Mouse (Mus musculus) hindlimb bud, embryonic 11.5 days (tissue): ENCODE measurements at regions not wholly inside any gene's neighbourhood (a gene's known extent, or its start where the extent isn't known, plus 50 kb on each side); places are given as distances from the start of the nearest gene placed in this dataset.
A peak's percentile ranks its signal among the peaks of the same experiment; 100 is the strongest.

Experiments used
- DNase-seq: peaks from one replicate; pipeline ENCODE4 v3.0.0-alpha.2; 2012; ENCODE audit warnings: low read depth, low spot score; ENCODE audit errors: extremely low spot score

DNA sequence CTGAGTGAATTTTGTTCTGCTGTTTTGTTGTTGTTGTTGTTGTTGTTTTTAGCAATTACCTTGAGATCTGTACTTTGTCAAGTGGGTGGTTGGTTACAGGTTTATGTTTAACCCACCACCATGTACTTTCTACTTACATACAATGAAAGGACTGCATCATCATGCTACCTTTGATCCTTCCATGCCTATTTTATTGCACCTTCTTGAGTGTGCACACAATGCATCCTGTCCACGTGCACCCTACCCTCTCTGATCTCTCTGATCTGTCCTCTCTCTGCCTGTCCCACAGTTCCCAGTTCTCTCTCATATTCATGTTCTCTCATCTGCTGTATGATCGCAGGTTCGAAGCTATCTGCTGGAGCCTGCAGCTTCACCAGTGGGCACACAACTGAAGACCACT lies 59.9 kb upstream of the Gas1 start:
- DNase-seq = no peak

DNA sequence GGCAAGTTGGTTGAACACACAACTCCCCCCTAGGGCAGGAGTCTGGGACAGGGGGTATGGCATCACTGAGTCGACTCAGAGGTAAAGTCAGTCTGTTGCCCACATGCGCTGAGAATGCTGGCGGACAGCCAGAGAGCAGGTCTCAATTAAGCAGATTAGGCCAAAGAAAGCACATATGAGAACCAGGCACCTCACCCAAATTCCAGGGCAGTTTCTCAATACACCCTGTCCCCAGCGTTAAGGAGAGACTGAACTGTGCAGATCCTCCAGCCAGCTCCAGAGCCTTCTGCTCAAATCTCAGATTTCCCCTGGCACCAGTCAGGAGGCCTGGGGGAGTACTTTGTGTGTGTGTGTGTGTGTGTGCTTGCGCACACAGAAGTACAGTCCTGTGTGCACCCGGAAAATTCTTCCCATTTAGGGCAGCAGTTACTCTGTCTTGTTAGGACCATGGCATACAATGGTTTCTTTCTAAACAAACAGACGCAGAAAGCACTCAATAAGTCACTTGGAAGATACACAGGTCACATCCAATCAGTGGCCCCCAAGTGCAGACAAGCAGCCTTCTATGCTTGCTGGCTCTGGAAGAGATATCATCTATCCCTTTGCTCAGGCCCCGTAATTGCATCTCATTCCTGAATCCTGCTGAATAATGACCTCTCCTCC lies 65.4 kb upstream of the Gas1 start:
- DNase-seq = no peak

- DNase-seq = no peak
Measured at GRCm38 (mm10) chr13:60243110-60243481, 65.9 kb upstream of the Gas1 start.

- DNase-seq = no peak
Measured at GRCm38 (mm10) chr13:60255162-60255561, 78.0 kb upstream of the Gas1 start.

DNA sequence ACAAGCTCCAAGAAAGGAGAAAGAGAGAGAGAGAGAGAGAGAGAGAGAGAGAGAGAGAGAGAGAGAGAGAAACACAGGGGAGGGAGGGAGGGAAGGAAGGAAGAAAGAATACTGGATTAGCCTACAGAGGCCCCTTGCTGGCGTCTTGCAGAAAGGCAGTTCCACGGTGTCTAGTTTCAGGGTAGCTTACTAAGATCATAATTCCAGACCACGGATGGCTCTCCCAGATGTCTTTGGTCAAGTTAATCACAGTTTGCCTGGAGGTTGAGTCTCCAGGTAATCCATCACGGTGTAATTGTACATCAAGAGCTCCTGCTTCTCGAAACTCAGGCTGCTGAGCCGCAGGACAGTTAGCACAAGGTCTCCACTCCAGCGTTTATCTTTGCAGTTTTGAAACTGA lies 78.5 kb upstream of the Gas1 start:
- DNase-seq = no peak

DNA sequence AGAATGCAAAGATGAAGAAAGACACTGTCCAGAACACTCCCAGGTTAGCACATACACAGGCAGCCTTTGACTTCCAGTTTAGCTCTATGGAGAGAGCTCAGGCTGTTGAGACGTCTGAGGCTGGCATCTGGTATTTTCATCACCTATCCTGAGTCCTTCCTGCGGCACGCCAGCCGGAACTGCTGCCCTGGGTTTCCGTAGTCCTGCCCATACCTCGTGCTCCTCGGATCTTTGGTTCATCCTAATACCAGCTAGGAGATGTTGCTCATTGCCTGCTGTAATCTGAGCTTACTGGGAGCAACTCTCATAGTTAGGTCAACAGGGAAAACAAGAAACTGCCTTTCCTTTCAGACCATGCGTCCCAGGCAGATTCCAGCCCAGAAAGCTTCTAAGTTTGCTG lies 79.8 kb upstream of the Gas1 start:
- DNase-seq = no peak

- no peak for DNase-seq
Measured at GRCm38 (mm10) chr13:60257878-60258277, 80.7 kb upstream of the Gas1 start.

- DNase-seq = no peak
Measured at GRCm38 (mm10) chr13:60262449-60263028, 85.4 kb upstream of the Gas1 start.

- DNase-seq = no peak
Measured at GRCm38 (mm10) chr13:60264504-60264903, 87.3 kb upstream of the Gas1 start.

GRCm38 (mm10) chr13:60267557-60267956 lies 90.4 kb upstream of the Gas1 start:
- peak; percentile 82 for DNase-seq

DNA sequence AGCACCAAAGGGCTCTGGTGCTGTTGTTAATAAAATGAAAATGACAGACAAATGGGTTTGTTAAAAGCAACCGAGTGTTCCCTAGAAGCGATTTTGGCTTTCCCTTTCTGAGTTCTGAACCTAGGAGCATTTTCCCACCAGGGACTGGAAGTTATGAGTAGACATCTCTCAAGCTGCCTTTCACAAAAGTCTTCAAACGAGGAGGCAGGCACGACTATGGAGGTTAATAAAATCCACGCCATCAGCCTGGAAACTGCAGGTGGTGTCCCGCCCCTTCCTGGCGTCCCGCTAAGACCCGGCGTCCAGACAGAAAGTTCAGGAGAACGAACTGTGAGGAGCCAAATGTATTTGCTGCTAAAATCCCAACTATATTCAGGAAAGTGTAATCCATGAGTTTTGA lies 91.1 kb upstream of the Gas1 start:
- no peak for DNase-seq

DNA sequence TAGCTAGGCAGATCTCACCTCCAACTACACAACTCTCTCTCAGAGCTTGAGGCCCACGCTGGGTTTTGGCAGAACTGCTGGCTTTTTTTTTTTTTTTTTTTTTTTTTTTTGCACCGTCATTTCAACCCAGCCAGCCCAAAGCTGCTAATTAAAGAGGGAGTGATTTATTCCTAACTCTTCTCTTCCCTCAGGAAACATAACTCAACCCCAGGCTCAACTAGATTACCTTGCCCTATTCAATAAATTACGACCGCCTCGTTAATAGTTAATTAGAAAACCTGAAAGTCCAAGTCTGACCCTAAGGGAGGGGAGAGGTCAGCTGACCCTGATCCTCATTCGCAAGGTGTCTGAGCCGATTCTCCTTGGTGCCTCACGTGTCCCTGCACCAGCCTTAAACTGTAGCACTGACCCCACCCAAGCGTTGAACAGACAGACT lies 92.3 kb upstream of the Gas1 start:
- peak; percentile 77 for DNase-seq

DNA sequence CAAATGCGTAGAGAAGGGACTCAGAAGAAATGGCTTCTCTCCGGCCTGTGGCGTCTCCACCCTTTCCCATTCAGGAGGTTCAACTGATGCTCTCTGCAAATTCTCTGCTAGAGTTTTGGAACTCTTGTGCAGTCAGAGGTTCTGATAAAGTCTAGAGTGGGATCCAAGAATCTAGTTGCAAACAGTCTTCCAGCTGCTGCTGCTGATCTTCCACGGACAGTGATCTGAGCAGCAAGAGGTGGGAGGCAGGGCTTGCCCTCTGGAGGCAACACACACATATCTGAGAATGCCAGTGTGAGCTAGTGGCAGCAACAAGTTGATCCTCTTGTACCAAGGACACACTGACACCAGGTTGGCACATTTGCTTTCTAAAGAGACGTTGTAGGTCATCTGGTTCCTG lies 93.4 kb upstream of the Gas1 start:
- no peak for DNase-seq

DNA sequence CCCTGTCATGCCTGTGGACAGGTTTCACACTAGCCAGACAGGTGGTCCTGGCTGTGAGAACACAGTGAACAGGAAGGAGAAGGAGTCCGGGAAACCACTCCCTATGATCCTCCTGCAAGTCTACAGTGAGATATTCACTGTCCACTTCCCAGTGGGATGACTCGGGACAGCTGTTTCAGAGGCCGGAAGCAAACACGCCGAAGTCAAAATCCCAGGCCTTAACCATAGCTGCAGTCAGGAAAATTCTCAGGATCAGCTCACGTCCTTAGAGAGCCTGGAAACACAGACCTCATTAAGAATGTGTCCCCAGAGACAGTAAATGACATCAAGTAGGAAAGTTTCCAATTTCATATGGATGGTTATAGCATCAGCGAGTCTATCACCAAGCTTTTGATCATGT lies 96.2 kb upstream of the Gas1 start:
- DNase-seq = no peak

DNA sequence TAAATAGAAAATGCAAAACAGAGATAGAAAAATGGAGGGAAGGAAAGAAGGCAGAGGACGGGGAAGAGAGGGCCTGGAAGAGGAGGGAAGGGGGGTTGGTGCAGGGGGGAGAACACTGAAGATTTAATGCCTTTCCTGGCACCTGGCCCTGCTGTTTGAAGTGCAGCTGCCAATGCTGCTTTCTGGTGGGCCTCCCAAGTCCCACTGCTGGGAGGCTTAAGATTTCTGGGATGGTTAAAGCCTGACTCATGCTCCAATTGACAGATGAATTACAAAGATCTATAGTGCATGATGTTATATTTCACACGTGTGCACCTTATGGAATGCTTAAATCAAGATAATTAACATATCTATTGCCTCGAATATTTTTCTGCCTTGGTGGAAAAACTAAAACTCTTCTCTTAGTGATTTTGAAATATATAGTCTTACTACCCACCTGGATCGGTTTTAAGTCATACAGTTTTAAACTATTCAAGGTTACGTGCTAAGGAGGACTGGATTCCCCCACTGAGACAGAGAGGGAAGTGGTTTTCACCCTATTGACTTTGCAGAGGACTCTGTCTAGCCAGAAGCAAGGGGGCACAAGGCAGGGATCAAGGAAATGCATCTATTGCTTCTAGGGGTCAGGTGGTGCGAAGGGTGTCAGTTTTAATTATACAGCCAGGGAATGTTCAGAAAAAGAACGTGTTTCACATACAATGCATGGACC lies 105.5 kb upstream of the Gas1 start:
- peak; percentile 26 for DNase-seq

DNA sequence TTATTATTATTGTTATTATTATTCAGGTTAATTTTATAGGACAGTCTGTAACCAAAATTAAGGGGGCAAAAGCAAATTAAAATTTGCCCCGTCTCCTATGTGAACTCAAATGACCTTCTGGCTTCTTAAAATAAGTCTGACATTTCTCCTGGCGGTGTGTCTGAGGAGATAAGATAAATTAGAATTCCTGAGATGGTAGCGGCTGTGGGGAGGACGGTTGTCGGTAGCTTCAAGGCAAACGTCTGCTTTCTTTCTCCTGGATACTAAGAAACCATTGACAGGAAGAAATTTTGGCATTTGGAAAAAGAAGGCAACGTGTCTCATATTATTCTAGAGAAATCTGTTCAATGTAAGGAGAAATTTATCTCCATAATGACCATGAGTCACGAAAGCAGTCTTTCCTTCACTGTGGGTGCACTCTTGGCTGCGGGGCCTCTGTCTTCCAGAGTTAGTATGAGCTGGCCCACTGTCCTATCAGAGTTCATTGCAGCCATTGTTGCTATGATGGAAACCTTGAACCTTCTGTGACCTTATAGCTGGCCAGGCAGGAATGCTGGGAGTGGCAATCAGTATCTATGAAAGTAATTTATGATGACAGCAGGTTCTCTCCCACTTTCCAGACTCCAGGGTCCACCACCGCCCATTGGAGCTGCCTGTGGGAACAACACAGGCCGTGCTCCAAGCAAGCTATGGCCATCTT lies 109.5 kb upstream of the Gas1 start:
- DNase-seq = no peak

DNA sequence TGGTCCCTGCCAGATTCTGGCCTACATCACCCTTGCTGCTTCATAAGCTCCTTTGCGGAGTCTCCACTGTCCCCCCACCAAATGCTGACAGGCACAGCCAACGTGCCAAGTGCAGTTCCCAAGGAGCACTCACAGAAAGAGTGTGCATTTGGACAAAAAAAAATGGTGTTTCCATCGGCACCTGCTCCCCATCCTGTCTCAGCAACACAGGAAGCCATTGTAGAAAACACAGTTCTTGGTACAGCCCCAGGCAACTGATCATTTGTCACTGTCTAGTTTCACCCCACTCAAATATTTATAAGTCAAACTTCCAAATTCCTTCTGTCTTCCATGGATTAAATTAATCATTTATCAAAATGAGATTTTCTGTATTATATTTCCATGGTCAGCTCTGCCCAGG lies 112.5 kb upstream of the Gas1 start:
- no peak for DNase-seq

DNA sequence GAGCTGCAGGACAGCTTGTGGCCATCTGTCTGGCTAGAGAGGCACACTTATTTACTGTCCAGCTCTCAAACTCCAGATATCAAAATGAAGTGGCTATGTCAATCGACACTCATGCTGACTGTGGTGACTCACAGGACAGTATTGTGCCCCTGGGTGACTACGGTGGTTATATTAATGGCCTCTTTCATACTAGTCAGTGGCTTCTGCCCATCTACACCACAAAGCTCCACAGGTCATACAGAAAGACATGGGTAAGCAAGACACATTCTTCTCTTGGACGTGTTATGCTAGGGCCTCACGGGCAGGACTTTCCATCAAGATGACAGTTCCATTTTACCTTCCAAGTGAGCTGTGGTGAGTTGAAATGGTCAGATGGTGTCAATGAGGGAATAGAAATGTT lies 113.7 kb upstream of the Gas1 start:
- no peak for DNase-seq

- no peak for DNase-seq
Measured at GRCm38 (mm10) chr13:60291344-60291743, 114.2 kb upstream of the Gas1 start.

DNA sequence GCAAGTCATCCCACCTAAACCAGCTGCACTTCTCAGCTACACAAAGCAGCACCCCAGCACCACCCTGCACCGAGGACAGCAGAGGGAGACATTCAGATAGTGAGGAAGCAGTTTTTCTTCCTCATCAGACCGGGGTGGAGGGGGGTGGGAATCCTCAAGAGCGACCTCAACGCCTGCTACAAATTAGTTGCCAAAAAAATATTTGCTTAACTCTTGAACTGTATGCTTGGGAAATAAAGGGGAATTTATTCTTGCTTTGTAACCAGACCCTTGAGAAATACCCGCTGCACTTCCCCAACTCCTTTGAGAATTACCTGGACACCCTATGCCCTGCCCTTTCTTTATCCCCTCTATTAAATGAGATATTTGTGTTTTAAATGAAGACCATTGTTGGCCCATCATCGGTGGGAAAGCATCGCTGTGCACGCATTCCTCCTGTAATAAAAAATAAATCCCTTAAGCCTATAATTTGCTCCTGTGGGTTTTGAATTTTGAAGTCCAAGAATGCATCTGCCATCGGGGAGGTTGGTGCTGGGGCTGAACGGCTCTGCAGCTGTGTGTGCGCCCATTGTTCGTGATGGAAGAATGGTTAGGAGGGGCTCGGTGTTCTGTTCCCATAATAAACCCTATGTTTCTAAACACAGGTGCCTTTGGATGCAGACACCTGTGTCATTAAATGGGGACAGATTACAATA lies 119.2 kb upstream of the Gas1 start:
- no peak for DNase-seq

DNA sequence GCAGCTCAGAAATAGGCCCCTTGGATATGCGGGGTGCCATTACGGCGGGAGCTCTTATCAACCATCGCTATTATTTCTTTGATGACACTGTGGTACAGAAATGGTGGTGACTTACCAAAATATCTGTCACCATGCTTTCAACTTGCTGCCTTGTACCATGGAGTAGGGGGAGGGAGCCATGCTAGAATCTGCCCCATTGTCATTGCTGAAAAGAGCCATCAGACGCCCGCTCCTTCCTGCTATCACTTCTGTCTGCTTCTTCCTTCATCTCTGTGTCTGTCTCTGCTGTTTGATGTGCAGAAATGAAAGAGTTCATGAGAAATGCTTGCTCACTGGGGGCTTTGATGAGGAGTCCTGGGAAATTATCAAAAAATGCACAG lies 119.7 kb upstream of the Gas1 start:
- no peak for DNase-seq
